Mouse (Mus musculus) layer of hippocampus, adult 11-12 months (tissue): ENCODE results near the gene Arhgef38.

Experiments used
- DNase-seq: peaks from one replicate; pipeline ENCODE4 v3.0.0; 2022; ENCODE audit warnings: low spot score

Gene Arhgef38

DNA sequence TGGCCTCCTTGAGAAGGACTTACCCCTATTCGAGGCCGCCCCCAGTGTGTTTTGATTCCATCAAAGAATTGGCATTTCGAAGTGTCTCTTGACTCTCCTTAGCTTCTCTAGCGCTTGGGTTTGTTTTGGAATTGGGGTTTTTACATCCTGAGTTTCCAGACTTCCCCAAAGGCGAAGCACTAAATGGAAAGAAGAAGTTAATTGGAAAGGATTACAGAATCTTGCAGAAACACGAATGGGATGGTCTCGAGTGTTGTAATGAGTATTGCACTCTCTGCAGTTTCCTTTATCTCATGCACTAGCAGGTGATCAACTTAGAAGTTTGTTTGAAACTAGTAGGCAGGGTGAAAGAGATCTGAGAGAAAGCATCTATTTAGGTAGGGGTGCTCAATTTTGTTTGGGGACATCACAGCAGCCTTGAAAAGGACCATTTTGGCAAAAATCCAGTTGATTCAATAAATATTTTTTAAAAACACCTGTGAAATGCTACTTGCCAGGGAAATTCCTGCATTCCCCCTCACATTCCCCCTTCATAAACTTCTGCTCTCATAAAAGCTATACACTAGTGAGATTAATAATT is 142.4 kb downstream of the Arhgef38 start:
- DNase-seq = no peak

DNA sequence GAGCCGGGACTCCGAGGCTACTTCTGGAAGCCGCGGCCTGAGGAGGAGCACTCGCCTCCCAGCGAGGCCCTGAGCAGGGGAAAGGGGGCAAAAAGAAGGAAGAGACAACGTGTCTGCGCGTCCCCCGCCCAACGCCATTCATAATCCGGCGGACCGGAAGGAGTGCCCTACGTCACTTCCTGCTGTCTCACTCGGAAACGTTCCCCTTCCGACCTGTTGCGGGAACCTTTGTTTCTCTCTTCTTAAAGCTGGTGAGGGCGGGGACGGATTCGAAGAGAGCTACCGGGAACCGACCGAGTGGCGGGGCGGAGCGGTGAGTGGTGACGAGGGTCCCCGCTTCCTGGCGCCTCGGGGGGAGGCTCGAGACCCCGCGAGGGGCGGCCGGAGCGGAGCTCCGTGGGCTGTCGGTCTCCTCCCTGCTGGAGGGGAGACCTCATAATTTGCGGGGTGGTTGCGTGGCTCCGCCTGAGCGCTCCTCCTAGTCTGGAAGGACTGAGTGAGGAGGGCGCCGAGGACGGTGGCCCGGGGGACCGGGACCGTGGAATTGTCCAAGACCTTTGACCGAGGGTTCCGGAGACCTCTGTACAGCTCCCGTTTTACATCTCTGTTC is 143.0 kb downstream of the Arhgef38 start, which contains the start of the genes Ints12 and Gstcd:
Gene Ints12, plus strand, starts transcription at position 177 of the 610 bp plus-strand sequence.
Gene Gstcd, minus strand, starts transcription at position 370 of the 610 bp plus-strand sequence.
- peak; percentile 95 for DNase-seq

DNA sequence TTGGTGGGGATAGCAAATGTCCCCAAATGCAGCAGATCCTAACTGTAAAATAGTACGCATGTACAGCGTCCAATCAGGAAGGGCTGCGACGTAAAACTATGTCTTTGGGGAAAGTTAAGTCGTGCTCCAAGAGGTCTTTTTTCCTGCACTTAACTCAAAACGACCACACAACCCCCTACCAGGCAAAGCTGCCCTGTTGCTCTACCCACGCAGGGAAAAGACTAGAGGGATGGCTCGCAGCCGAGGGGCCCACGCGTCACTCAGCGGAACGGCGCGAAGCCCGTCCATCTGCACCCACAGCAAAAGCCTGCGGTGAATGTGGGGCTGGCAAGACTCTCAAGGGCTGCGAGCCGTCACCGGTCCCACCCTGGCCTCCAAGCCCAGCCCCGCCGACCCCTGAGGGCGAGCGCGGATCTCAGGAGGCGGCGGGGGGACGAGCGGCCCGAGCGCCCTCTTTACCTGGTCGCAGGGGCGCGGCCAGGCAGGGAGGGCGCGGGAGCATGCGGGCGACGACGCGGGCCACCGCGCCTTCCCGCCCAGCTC is 143.6 kb downstream of the Arhgef38 start:
- DNase-seq = peak; percentile 69

DNA sequence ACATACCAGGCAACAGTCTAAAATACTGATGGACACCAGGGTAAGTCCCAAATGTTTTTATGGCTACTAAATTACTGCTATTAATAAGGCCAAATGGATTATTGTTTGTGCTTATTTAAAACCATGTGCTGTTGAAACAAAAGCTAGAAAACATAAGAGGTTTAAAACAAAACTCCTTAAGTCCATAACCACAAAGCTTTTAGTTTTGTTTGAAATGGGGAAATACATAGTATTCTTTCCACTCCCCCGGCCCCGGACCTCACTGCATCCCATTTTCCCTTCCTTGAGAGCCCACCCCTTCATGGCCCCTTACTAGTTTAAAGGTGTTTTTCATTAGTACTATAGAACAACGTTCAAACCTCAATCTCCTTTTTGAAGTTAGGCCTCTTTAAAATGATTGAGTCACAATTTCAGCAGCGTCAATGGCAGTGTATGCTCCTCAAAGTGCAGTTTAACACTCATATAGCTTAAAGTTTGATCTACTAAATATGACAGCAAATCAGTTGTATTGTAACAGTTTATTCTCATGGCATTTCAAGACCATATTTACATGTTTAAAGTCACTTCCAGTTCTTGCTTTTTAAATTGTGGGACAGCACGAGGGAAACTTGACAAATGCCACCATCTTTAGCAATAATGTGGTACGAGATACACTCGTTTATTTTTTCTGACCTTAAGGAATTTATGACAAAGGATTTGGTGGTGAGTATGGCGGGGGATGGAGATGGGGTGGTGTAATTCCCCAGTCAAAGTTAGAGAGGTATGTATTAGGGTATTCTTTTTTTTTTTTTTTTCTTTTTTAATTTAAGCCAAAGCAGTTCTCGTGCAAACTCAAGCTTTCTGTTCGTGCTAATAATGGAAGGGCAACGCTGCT is 144.3 kb downstream of the Arhgef38 start:
- no peak for DNase-seq

DNA sequence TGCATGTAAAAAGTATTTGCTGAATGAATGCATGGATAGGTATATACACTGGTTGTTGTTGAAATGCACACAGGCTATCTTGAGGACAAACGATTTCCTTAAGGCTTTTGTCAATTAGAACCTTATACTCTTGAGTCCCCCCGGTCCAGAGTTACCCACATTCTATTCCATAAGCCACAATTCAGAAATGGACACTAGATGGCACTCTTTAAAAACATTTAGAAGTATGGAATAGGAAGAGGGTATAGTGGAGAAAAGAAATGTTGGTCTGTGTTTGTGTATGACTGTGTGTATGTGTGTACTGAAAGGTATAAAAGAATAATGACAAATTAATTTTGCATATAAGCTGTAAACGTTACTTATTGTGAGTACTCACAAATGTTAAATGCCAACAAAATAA is 148.9 kb downstream of the Arhgef38 start:
- DNase-seq = no peak

DNA sequence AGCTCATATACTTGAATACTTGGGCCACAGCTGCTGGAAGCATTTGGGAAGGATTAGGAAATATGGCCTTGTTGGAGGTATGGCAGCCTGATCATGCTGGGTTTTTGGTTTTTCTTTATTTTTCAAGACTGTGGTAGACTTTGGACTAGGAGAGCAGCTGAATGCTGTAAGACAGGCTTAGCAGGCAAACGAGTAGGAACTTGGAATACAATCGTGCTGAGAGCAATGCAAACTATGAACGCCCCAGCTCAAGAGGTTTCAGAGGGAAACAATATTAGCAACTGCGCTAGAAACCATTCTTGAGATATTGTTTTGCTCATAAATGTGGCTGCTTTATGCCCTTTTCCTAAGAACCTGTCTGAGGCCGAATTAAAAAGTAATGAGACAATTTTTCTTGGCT is 152.0 kb downstream of the Arhgef38 start:
- no peak for DNase-seq

DNA sequence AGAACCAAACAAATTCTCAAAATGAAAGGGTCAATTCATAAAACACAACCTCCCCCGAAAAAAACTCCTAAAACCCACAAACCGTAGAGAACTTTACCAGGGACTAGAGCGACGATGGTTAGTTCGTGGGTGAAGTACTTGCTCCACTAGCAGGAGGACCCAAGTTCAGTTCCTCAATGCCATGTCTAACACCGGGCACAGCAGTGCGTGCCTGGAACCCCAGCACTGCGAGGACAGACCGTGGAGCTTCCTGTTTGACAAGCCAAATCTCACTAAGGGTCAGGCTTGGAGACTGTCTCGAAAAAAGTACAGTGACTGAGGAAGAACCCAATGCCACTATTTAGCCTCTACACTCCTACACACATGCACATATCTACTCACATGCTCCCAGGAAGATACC is 159.2 kb downstream of the Arhgef38 start:
- DNase-seq = no peak
